Mouse (Mus musculus) heart, adult 2 months (tissue): ENCODE data around the gene Cacna1d. TPM values are rescaled to one million over a fixed set of nuclear protein-coding genes. Genes with fewer than 3 reads are reported as not detected.

Experiments used
- DNase-seq, 2 experiments: peaks; one replicate each; pipeline ENCODE4 v3.0.0; 2021
- H3K27ac ChIP-seq: fragments of 200-600 bp; 2 replicates; pipeline ENCODE4 v1.8.1; 2022
- H3K27me3 ChIP-seq: fragments of 200-500 bp; 2 replicates; pipeline ENCODE4 v1.6.1; 2012; ENCODE audit warnings: mild to moderate bottlenecking, low read length, inconsistent platforms, mixed read lengths; ENCODE audit not compliant: control insufficient read depth, insufficient read depth
- H3K36me3 ChIP-seq: fragments of 200-500 bp; 2 replicates; pipeline ENCODE4 v1.6.1; 2012; ENCODE audit warnings: low read length, inconsistent platforms; ENCODE audit not compliant: control insufficient read depth, insufficient read depth
- H3K4me1 ChIP-seq: fragments of 200-500 bp; 2 replicates; pipeline ENCODE4 v1.6.1; 2011; ENCODE audit warnings: low read length; ENCODE audit not compliant: control insufficient read depth, insufficient read depth
- H3K4me3 ChIP-seq: fragments of 200-600 bp; 2 replicates; pipeline ENCODE4 v1.8.1; 2022
- H3K79me2 ChIP-seq: fragments of 200-500 bp; replicated peaks from 2 replicates; pipeline ENCODE4 v1.6.1; 2012; ENCODE audit warnings: mild to moderate bottlenecking, inconsistent platforms, low read length, moderate library complexity, mixed read lengths; ENCODE audit not compliant: control insufficient read depth, insufficient read depth
- H3K9ac ChIP-seq: fragments of 200-500 bp; 2 replicates; pipeline ENCODE4 v1.6.1; 2012; ENCODE audit warnings: low read depth, mild to moderate bottlenecking, control low read depth, inconsistent platforms, low read length, mixed read lengths
- CTCF ChIP-seq: fragments of 200-600 bp; IDR thresholded peaks from 2 replicates; pipeline ENCODE4 v1.8.1; 2022; ENCODE audit warnings: antibody characterized with exemption, mild to moderate bottlenecking, moderate library complexity
- EP300 ChIP-seq: fragments of 200-500 bp; IDR thresholded peaks from 2 replicates; pipeline ENCODE4 v1.6.1; 2011; ENCODE audit warnings: low read depth, low read length, control low read depth; ENCODE audit not compliant: insufficient read depth
- POLR2A ChIP-seq: fragments of 200-500 bp; IDR thresholded peaks from 2 replicates; pipeline ENCODE4 v1.6.1; 2011; ENCODE audit warnings: mild to moderate bottlenecking, low read depth, low read length, control low read depth; ENCODE audit not compliant: insufficient read depth
- WGBS: fragments of 180-500 bp; shearing (Covaris S2); methylation state at CpG from one replicate; pipeline ENCODE4 v1.1.7; 2018; 5-methylcytosine and 5-hydroxymethylcytosine counted together
- intact Hi-C: fragments of 180-260 bp; cut with DNase I; formaldehyde crosslinking; loops from one replicate; pipeline ENCODE4 v1.15.1; 2025
- polyA plus RNA-seq: library from polyadenylated mRNA; depleted of rRNA; stranded (reverse); fragments of >200 nt; gene quantifications from 2 replicates; pipeline ENCODE4 v1.2.3, GENCODE M21; 2012
- total RNA-seq, 2 experiments: library from RNA; stranded (reverse); gene quantifications; 2 replicates each; pipeline ENCODE4 v1.2.3; 2021

Gene Cacna1d
- total and polyA plus RNA-seq, 3 experiments: 1.3 to 3.0 (median 2.1) TPM

GRCm38 (mm10) chr14:30054922-30055321, 436.3 kb downstream of the Cacna1d start:
- WGBS: 69% methylated on average over 7 of the region's 7 CpGs
- Histone ChIP-seq H3K4me1 (no peaks in the 10 kb centered on the region), H3K27me3 (no peaks in the 10 kb centered on the region), H3K4me3 (no peak overlapping the region), H3K79me2 (no peaks in the 10 kb centered on the region), H3K36me3 (no peaks in the 10 kb centered on the region), H3K9ac (no peak overlapping the region), H3K27ac (no peak overlapping the region)
- TF ChIP-seq POLR2A (no peak), CTCF (no peak), EP300 (no peak)
- no peak for DNase-seq
- intact Hi-C loops: no loop called here

GRCm38 (mm10) chr14:30050280-30050679, 441.0 kb downstream of the Cacna1d start:
- Histone ChIP-seq H3K4me3 (no peak overlapping the region), H3K27ac (no peak overlapping the region), H3K4me1 (no peaks in the 10 kb centered on the region; the same call in 1 of the 2 replicates), H3K27me3 (no peaks in the 10 kb centered on the region), H3K36me3 (no peaks in the 10 kb centered on the region), H3K79me2 (no peaks in the 10 kb centered on the region), H3K9ac (no peak overlapping the region)
- DNase-seq: no peak
- TF ChIP-seq EP300 (no peak), CTCF (no peak), POLR2A (no peak)
- intact Hi-C loops: no loop called here
- WGBS: 83% methylated on average over 8 of the region's 8 CpGs

DNA sequence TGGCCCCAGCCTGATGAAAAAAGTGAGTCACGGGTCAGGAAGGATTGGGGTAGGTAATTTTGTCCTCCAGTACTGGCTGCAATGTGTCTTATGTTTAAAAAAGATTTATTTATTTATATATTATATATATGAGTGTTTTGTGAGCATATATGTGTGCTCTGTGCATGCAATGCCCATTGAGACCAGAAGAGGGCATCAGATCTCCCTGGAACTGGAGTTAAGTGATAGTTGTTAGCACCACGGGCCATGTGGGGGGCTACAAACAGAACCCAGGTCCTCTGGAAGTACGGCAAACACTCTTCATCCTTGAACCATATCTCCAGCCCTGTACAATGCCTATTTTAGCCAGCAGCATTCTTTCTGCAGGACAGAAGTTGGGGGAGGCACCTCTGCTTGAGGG, 443.2 kb downstream of the Cacna1d start:
- Histone ChIP-seq H3K9ac (no peak overlapping the region), H3K79me2 (no peaks in the 10 kb centered on the region), H3K4me3 (no peak overlapping the region), H3K4me1 (peaks cover 2% of the 10 kb centered on the region), H3K27ac (no peak overlapping the region), H3K27me3 (no peaks in the 10 kb centered on the region), H3K36me3 (no peaks in the 10 kb centered on the region)
- 83% methylated on average over 3 of the region's 3 CpGs for WGBS
- peak; percentile 42 for TF ChIP-seq CTCF
- TF ChIP-seq EP300: no peak
- no peak for TF ChIP-seq POLR2A
- no peak for DNase-seq
- intact Hi-C loops: no loop called here

- no peak for DNase-seq
- H3K4me3 ChIP-seq: no peak overlapping the region
- no peak overlapping the region for H3K9ac ChIP-seq
- no peak overlapping the region for H3K27ac ChIP-seq
- H3K36me3 ChIP-seq: no peaks in the 10 kb centered on the region
- H3K4me1 ChIP-seq: peaks cover 2% of the 10 kb centered on the region
- no peak for TF ChIP-seq EP300
- TF ChIP-seq POLR2A: no peak
- TF ChIP-seq CTCF: no peak
- 93% methylated on average over 4 of the region's 4 CpGs for WGBS
- intact Hi-C loops: no loop called here
- H3K79me2 ChIP-seq: no peaks in the 10 kb centered on the region
- no peaks in the 10 kb centered on the region for H3K27me3 ChIP-seq
Observed at GRCm38 (mm10) chr14:30046976-30047375, 444.3 kb downstream of the Cacna1d start.

GRCm38 (mm10) chr14:30045704-30046220, 445.5 kb downstream of the Cacna1d start:
- no peaks in the 10 kb centered on the region for H3K36me3 ChIP-seq
- H3K27ac ChIP-seq: peak overlapping the region; percentile 36
- peaks cover 2% of the 10 kb centered on the region for H3K4me1 ChIP-seq
- WGBS: 49% methylated on average over 8 of the region's 8 CpGs
- H3K9ac ChIP-seq: no peak overlapping the region
- no peaks in the 10 kb centered on the region for H3K27me3 ChIP-seq
- no peak for TF ChIP-seq EP300
- TF ChIP-seq CTCF: no peak
- no peak for TF ChIP-seq POLR2A
- intact Hi-C loops: loop anchor here (2.0 kb wide), 1 partner anchor 35 kb away; no protein-coding TSS in a partner anchor
- no peaks in the 10 kb centered on the region for H3K79me2 ChIP-seq
- no peak overlapping the region for H3K4me3 ChIP-seq
- DNase-seq: no peak

GRCm38 (mm10) chr14:30045239-30045638, 446.0 kb downstream of the Cacna1d start:
- WGBS: 44% methylated on average over 10 of the region's 10 CpGs
- Histone ChIP-seq H3K4me3 (no peak overlapping the region), H3K27me3 (no peaks in the 10 kb centered on the region), H3K4me1 (peaks cover 2% of the 10 kb centered on the region), H3K36me3 (no peaks in the 10 kb centered on the region), H3K9ac (no peak overlapping the region), H3K79me2 (no peaks in the 10 kb centered on the region), H3K27ac (peak overlapping the region; percentile 36)
- TF ChIP-seq CTCF: no peak
- no peak for TF ChIP-seq EP300
- TF ChIP-seq POLR2A: no peak
- peak; percentile 31 to 57 for DNase-seq
- intact Hi-C loops: loop anchor here (2.0 kb wide), 1 partner anchor 34 kb away; no protein-coding TSS in a partner anchor
